In the genomic region with DNA sequence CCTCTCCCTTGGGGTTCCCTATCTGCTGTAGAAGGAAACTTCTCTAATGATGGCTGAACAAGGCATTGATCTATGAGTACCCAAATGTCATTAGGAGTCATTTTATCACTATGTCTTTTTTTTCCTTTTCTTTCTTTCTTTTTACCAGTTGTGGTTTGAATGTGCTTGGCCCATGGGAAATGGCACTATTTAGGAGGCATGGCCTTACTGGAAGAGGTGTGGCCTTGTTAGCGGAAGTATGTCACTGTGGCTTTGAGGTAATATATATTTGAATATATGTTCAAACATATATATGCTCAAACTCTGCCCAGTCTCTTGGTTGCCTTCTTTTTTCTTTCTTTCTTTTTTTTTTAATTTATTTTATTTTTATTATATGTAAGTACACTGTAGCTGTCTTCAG, we compare ENCODE assay signal across 10 mouse cellular contexts. TPM values are rescaled to one million over a fixed set of nuclear protein-coding genes. Genes with fewer than 3 reads are reported as not detected.
DNase-seq lines count a peak whose midpoint lies in the region; ATAC-seq and TF ChIP-seq lines count a peak whose summit lies in the region.
"Had no signal": no experiment of that assay in that cellular context is flagged by ENCODE, and none has a peak within 500 bp of the region (broad histone marks: within the 10 kb centered on the region; RNA-seq: fewer than 3 reads in every experiment).

No protein-coding gene starts in this region.

- peaks cover 10% of the 10 kb centered on the region for H3K27me3 ChIP-seq in kidney, embryonic 15.5 days
- no peaks in the 10 kb centered on the region for H3K27me3 ChIP-seq in hindbrain, embryonic 14.5 days (ENCODE audit: control insufficient read depth, insufficient read depth, low read length)
- H3K27me3 ChIP-seq in myocyte (ENCODE audit: control insufficient read depth, insufficient read depth, insufficient read length) = peaks cover 4% of the 10 kb centered on the region

- ATAC-seq in kidney, embryonic 15.5 days (replicated peaks; ENCODE audit: low FRiP score) = no peak
- no peak for ATAC-seq in hindbrain, embryonic 14.5 days (ENCODE audit: low FRiP score)

- intact Hi-C loops in gastrocnemius, postnatal 14 days (cut with DNase I; ENCODE audit: low total_unique reads) = no loop called here

- WGBS in kidney, embryonic 15.5 days = 81% methylated on average over 1 of the region's 1 CpGs
- 78% methylated on average over 1 of the region's 1 CpGs for WGBS in hindbrain, embryonic 14.5 days

- H3K9ac ChIP-seq in kidney, embryonic 15.5 days = no peak overlapping the region
- H3K9ac ChIP-seq in hindbrain, embryonic 14.5 days = no peak overlapping the region

- H3ac ChIP-seq in myocyte (ENCODE audit: control insufficient read depth, insufficient read length) = no peak overlapping the region

- no peak overlapping the region for H3K27ac ChIP-seq in kidney, embryonic 15.5 days
- H3K27ac ChIP-seq in hindbrain, embryonic 14.5 days = no peak overlapping the region

- no peaks in the 10 kb centered on the region for H3K9me3 ChIP-seq in kidney, embryonic 15.5 days (replicated peaks)
- no peaks in the 10 kb centered on the region for H3K9me3 ChIP-seq in hindbrain, embryonic 14.5 days (ENCODE audit: control insufficient read depth, low read length)
- H3K9me3 ChIP-seq: G1E had no signal

- no peak for DNase-seq in kidney, postnatal 10 days
- DNase-seq in ES-CJ7 (ENCODE audit: low read depth, low spot score) = peak; percentile 28
- DNase-seq in hindbrain, embryonic 14.5 days (ENCODE audit: low spot score) = no peak
- DNase-seq in thymus, postnatal 0 days (ENCODE audit: low spot score) = no peak
- no peak for DNase-seq in gastrocnemius, postnatal 14 days
- no peak for DNase-seq in kidney, adult 11 months
- DNase-seq: adrenal gland, postnatal 36 days had no signal

- 0 out of 2 replicates have a peak, but pooled peaks cover 5% of the 10 kb centered on the region for H3K36me3 ChIP-seq in kidney, embryonic 15.5 days
- H3K36me3 ChIP-seq in hindbrain, embryonic 14.5 days (replicated peaks; ENCODE audit: control insufficient read depth, insufficient read depth) = no peaks in the 10 kb centered on the region
- H3K36me3 ChIP-seq in myocyte (ENCODE audit: control insufficient read depth, insufficient read depth) = no peaks in the 10 kb centered on the region

- peaks cover 26% of the 10 kb centered on the region for H3K4me1 ChIP-seq in kidney, embryonic 15.5 days
- H3K4me1 ChIP-seq in hindbrain, embryonic 14.5 days (replicated peaks; ENCODE audit: control insufficient read depth, insufficient read depth, low read length) = peaks cover 9% of the 10 kb centered on the region

- no peak for TF ChIP-seq POLR2A in myocyte (IDR thresholded peaks at IDR 0.05; ENCODE audit: insufficient read length, low read depth)

- peaks cover 22% of the 10 kb centered on the region for H3K79me2 ChIP-seq in myocyte (ENCODE audit: control insufficient read depth, insufficient read depth)

- no peak overlapping the region for H3K4me3 ChIP-seq in kidney, embryonic 15.5 days (replicated peaks)
- no peak overlapping the region for H3K4me3 ChIP-seq in hindbrain, embryonic 14.5 days (replicated peaks; ENCODE audit: low read length)
- H3K4me3 ChIP-seq in myocyte = peak overlapping the region; percentile 72

- H3K4me2 ChIP-seq in kidney, embryonic 15.5 days = peak overlapping the region; percentile 93
- peak overlapping the region; percentile 69 for H3K4me2 ChIP-seq in hindbrain, embryonic 14.5 days (replicated peaks)
- H3K4me2 ChIP-seq in myocyte (ENCODE audit: low read depth) = peak overlapping the region; percentile 100

TF ChIP-seq in myocyte, 11 proteins besides CTCF, POLR2A, EP300 and RAD21:
- TF ChIP-seq USF1 (IDR thresholded peaks at IDR 0.05; ENCODE audit: low read depth) (no peak), SRF (IDR thresholded peaks at IDR 0.05; ENCODE audit: control insufficient read depth, insufficient read length, low read depth) (no peak), MYOG (IDR thresholded peaks at IDR 0.05; ENCODE audit: control insufficient read depth in 1 of 3, insufficient read depth in 1 of 3, insufficient read length in 2 of 3, low read depth in 2 of 3) (no peak)

RNA-seq across cellular contexts. Expression of gene Plekhm1, which starts 1.0 kb away (rescaled TPM):
- 7.4 and 8.2 TPM in 2 replicates for polyA plus RNA-seq in kidney, embryonic 15.5 days (2015; fragmentation: Nextera tagmentation; extraction: Ambion mirVana)
- 9.2 and 10.3 TPM in 2 replicates for polyA plus RNA-seq in hindbrain, embryonic 14.5 days (2014; fragmentation: Nextera tagmentation; extraction: Ambion mirVana)
- polyA plus RNA-seq in myocyte (2012; fragmentation: generic; extraction: Trizol) = 12.2 TPM
- 7.5 and 7.9 TPM in 2 replicates for polyA plus RNA-seq in thymus, postnatal 0 days (2015; fragmentation: Nextera tagmentation; extraction: Ambion mirVana)
- 1 to 10 TPM; 7.9 to 9.3 TPM for total RNA-seq in gastrocnemius, postnatal 14 days (2021)

RNA-seq across cellular contexts. Expression of gene Arhgap27, which starts 50.0 kb away (rescaled TPM):
- polyA plus RNA-seq in kidney, embryonic 15.5 days (2015; fragmentation: Nextera tagmentation; extraction: Ambion mirVana) = 15.8 and 17.2 TPM in 2 replicates
- polyA plus RNA-seq in hindbrain, embryonic 14.5 days (2014; fragmentation: Nextera tagmentation; extraction: Ambion mirVana) = 3.9 and 5.4 TPM in 2 replicates
- 0.31 TPM for polyA plus RNA-seq in myocyte (2012; fragmentation: generic; extraction: Trizol)
- 20.0 and 20.4 TPM in 2 replicates for polyA plus RNA-seq in thymus, postnatal 0 days (2015; fragmentation: Nextera tagmentation; extraction: Ambion mirVana)
- 10 to 100 TPM in 1 of 2 experiments, 1 to 10 TPM in 1; 7.5 to 13.5 TPM for total RNA-seq in gastrocnemius, postnatal 14 days (2021)
